Mouse (Mus musculus) lung, postnatal 0 days (tissue): Measurements from ENCODE around the gene Slc11a1. TPM values are rescaled to one million over a fixed set of nuclear protein-coding genes. Genes with fewer than 3 reads are reported as not detected.
"Not testable (repeated sequence)": the region's sequence is repeated elsewhere in the genome, so short reads cannot be mapped to it uniquely, and the experiment has no call there.

Experiments used
- ATAC-seq: fragments of 200-750 bp; cut with Nextera tagmentation; 2 replicates; pipeline ENCODE4 v1.8.0; 2017; ENCODE audit warnings: moderate library complexity
- DNase-seq: peaks from one replicate; pipeline ENCODE4 v3.0.0-alpha.2; 2016; ENCODE audit warnings: low spot score
- H3K27ac ChIP-seq: fragments of 300-500 bp; sonication (generic); 2 replicates; pipeline ENCODE4 v1.5.1; 2014; ENCODE audit warnings: antibody characterized with exemption, mild to moderate bottlenecking, low read length, mixed read lengths
- H3K27me3 ChIP-seq: fragments of 300-500 bp; sonication (generic); replicated peaks from 2 replicates; pipeline ENCODE4 v1.6.1; 2014; ENCODE audit warnings: low read length, mixed read lengths; ENCODE audit not compliant: insufficient read depth
- H3K36me3 ChIP-seq: fragments of 300-500 bp; sonication (generic); 2 replicates; pipeline ENCODE4 v1.6.1; 2014; ENCODE audit warnings: low read length, mixed read lengths; ENCODE audit not compliant: insufficient read depth
- H3K4me1 ChIP-seq: fragments of 300-500 bp; sonication (generic); 2 replicates; pipeline ENCODE4 v1.6.1; 2014; ENCODE audit warnings: antibody characterized with exemption, low read depth, low read length, mixed read lengths; ENCODE audit not compliant: insufficient read depth
- H3K4me2 ChIP-seq: fragments of 300-500 bp; sonication (generic); replicated peaks from 2 replicates; pipeline ENCODE4 v1.6.1; 2014; ENCODE audit warnings: low read depth, mild to moderate bottlenecking, low read length, moderate library complexity, mixed read lengths
- H3K4me3 ChIP-seq: fragments of 300-500 bp; sonication (generic); 2 replicates; pipeline ENCODE4 v1.5.1; 2014; ENCODE audit warnings: low read depth, low read length
- H3K9ac ChIP-seq: fragments of 300-500 bp; sonication (generic); replicated peaks from 2 replicates; pipeline ENCODE4 v1.6.1; 2014; ENCODE audit warnings: low read depth, mild to moderate bottlenecking
- H3K9me3 ChIP-seq: fragments of 300-500 bp; sonication (generic); 2 replicates; pipeline ENCODE4 v1.6.1; 2016; ENCODE audit warnings: low read length, mixed read lengths
- CTCF ChIP-seq: IDR thresholded peaks from 2 replicates; pipeline ENCODE4 v1.5.1; 2016; ENCODE audit warnings: antibody characterized with exemption, mild to moderate bottlenecking
- EP300 ChIP-seq: IDR thresholded peaks from 2 replicates; pipeline ENCODE4 v1.6.1; 2016; ENCODE audit warnings: antibody characterized with exemption, mild to moderate bottlenecking, control low read depth
- WGBS: fragments of 180-500 bp; shearing (Covaris S2); extraction: QIAGEN DNeasy Blood & Tissue Kit; methylation state at CpG from one replicate; pipeline ENCODE4 v1.1.7; 2014; 5-methylcytosine and 5-hydroxymethylcytosine counted together
- polyA plus RNA-seq: library from polyadenylated mRNA; unstranded; fragments of >200 nt; fragmentation: Nextera tagmentation; extraction: Ambion mirVana; gene quantifications from 2 replicates; pipeline ENCODE4 v1.2.1, GENCODE M21; 2015

Slc11a1 gene
- polyA plus RNA-seq, 1 experiment from 2014 or later = 4.8 TPM

GRCm38 (mm10) chr1:74339917-74340316 lies 35.1 kb upstream of the Slc11a1 start:
- ATAC-seq = no peak
- Histone ChIP-seq H3K36me3 (no peaks in the 10 kb centered on the region), H3K27me3 (no peaks in the 10 kb centered on the region), H3K27ac (no peak overlapping the region), H3K4me1 (no peaks in the 10 kb centered on the region), H3K4me3 (no peak overlapping the region), H3K9ac (no peak overlapping the region), H3K9me3 (no peaks in the 10 kb centered on the region), H3K4me2 (no peak overlapping the region)
- WGBS = 82% methylated on average over 9 of the region's 9 CpGs
- DNase-seq = no peak
- TF ChIP-seq CTCF (no peak), EP300 (no peak)

GRCm38 (mm10) chr1:74340361-74340764 lies 34.6 kb upstream of the Slc11a1 start:
- Histone ChIP-seq H3K4me3 (no peak overlapping the region), H3K9ac (no peak overlapping the region), H3K4me2 (no peak overlapping the region), H3K36me3 (no peaks in the 10 kb centered on the region), H3K27ac (no peak overlapping the region), H3K9me3 (no peaks in the 10 kb centered on the region), H3K27me3 (no peaks in the 10 kb centered on the region), H3K4me1 (no peaks in the 10 kb centered on the region)
- 79% methylated on average over 6 of the region's 6 CpGs for WGBS
- ATAC-seq (0 out of 2 replicates have a peak, but pooled peaks have one; percentile 12), DNase-seq (no peak)
- TF ChIP-seq EP300 (no peak), CTCF (no peak)

DNA sequence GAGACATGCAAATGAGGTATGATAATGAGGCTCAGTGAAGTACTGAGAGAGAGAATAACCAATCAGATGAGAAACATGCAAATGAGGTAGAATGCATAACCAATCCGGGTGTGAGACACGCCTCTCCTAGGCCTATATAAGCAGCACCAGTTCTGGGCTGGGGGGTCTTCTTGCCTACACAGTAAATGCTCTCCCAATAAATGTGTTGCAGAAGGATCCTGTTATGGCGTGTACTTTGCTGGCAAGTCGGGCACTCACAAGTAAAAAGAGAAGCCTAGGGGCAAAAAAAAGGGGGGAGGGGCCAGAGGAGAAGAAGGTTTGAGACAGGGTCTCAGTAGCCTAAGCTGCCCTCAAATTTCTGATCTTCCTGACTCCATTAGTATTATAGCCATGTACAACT lies 34.0 kb upstream of the Slc11a1 start:
- not testable (repeated sequence) for H3K36me3 ChIP-seq, DNase-seq, H3K27me3 ChIP-seq, H3K4me1 ChIP-seq, ATAC-seq, H3K9ac ChIP-seq, H3K27ac ChIP-seq, H3K4me2 ChIP-seq, H3K9me3 ChIP-seq, H3K4me3 ChIP-seq
- 97% methylated on average over 4 of the region's 4 CpGs for WGBS

DNA sequence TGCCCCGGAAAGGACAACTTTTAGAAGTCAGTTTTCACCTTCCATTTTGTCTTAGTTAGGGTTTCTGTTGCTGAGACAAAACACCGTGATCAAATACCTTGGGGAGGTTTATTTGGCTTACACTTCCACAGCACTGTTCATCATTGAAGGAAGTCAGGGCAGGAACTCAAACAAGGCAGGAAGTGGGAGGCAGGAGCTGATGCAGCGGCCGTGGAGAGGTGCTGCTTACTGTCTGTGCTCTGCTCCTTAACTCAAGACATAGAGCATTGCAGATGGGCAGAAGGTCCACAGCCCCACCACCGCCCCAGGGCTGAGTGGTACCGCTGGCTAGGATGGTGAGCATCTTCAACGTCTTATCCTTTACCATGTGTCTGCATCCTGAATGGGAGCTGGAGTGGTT lies 33.1 kb upstream of the Slc11a1 start:
- H3K36me3 ChIP-seq = no peaks in the 10 kb centered on the region
- WGBS = 76% methylated on average over 7 of the region's 7 CpGs
- H3K9me3 ChIP-seq = no peaks in the 10 kb centered on the region
- H3K27ac ChIP-seq = no peak overlapping the region
- DNase-seq (no peak), ATAC-seq (no peak)
- no peak overlapping the region for H3K4me3 ChIP-seq
- no peak for TF ChIP-seq CTCF
- TF ChIP-seq EP300 = no peak
- no peak overlapping the region for H3K9ac ChIP-seq
- H3K4me1 ChIP-seq = no peaks in the 10 kb centered on the region
- H3K27me3 ChIP-seq = no peaks in the 10 kb centered on the region
- no peak overlapping the region for H3K4me2 ChIP-seq

DNA sequence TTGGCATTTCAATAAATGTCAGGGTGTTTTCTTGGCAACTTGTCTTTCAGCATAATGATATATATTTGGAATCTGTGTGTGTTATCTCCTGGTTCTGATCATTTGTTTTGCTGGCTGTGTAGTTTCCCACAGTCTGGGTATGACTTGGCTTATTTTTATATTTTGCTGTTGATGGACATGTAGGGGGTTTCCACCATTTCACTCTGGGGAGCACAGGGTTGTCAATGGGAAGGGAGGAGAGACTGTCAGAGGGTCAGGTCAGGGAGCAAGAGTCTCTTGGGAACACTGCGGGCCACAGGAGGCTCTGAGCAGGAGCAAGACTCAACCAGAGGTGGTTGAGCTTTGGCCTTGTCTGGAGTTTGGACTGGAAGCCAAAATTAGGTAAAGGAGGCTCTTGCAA lies 32.7 kb upstream of the Slc11a1 start:
- ATAC-seq (no peak), DNase-seq (no peak)
- H3K36me3 ChIP-seq = no peaks in the 10 kb centered on the region
- TF ChIP-seq EP300 (no peak), CTCF (no peak)
- no peak overlapping the region for H3K4me2 ChIP-seq
- no peak overlapping the region for H3K4me3 ChIP-seq
- H3K27me3 ChIP-seq = no peaks in the 10 kb centered on the region
- no peaks in the 10 kb centered on the region for H3K4me1 ChIP-seq
- 88% methylated on average over 1 of the region's 1 CpGs for WGBS
- no peak overlapping the region for H3K9ac ChIP-seq
- no peaks in the 10 kb centered on the region for H3K9me3 ChIP-seq
- H3K27ac ChIP-seq = no peak overlapping the region

- 77% methylated on average over 5 of the region's 5 CpGs for WGBS
- H3K27me3 ChIP-seq = no peaks in the 10 kb centered on the region
- H3K9me3 ChIP-seq = no peaks in the 10 kb centered on the region
- H3K36me3 ChIP-seq = no peaks in the 10 kb centered on the region
- no peak overlapping the region for H3K9ac ChIP-seq
- no peak overlapping the region for H3K4me2 ChIP-seq
- H3K27ac ChIP-seq = no peak overlapping the region
- H3K4me3 ChIP-seq = no peak overlapping the region
- DNase-seq (no peak), ATAC-seq (no peak)
- TF ChIP-seq EP300 = no peak
- TF ChIP-seq CTCF = no peak
- no peaks in the 10 kb centered on the region for H3K4me1 ChIP-seq
Measured at GRCm38 (mm10) chr1:74343161-74343560, 31.8 kb upstream of the Slc11a1 start.
